Mouse (Mus musculus): ENCODE measurements around the gene Eef1a1.

The Eef1a1 gene

DNA sequence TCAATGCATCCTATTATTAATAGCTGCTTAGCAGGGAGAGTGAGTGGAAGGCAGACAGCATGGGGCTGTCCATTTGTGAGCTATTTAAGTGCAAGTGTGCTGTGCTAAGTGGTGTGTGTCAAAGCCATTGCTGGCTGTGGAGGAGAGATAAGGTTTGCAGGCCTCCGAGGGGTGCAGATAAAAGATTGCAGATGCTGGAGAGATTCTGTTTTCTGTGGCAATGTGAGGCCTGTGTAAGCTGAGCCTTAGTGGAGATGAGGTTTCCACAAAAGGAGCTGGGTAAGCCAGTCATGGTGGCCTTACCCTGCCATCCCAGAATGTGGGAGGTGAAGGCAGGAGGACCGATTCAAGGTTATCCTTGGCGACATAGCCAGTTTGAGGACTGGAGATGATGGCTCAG, 27.2 kb upstream of the Eef1a1 start:
- no peak for TF ChIP-seq GATA4 (IDR thresholded peaks at IDR 0.05; ENCODE audit: insufficient replicate concordance, low read length)

DNA sequence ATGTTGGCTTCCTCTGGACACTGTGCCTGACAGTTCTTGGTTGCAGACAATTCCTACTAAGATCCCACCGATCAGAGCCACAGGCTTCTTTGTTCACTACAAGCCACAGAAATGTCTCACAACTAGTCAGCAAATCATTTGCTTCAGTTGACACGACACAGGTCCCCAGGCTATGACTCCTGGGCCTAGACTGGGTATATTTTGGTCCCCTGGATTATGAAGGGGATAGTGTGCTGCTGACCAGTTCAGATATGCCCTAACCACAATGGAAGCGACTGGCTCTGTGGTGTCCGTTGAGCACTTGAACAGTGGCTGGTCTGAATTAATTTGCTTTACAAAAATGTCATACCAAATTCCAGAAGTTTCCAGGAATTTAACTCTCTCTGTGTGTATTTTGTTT, 25.7 kb upstream of the Eef1a1 start:
- TF ChIP-seq GATA4 (IDR thresholded peaks at IDR 0.05; ENCODE audit: insufficient replicate concordance, low read length) = no peak

DNA sequence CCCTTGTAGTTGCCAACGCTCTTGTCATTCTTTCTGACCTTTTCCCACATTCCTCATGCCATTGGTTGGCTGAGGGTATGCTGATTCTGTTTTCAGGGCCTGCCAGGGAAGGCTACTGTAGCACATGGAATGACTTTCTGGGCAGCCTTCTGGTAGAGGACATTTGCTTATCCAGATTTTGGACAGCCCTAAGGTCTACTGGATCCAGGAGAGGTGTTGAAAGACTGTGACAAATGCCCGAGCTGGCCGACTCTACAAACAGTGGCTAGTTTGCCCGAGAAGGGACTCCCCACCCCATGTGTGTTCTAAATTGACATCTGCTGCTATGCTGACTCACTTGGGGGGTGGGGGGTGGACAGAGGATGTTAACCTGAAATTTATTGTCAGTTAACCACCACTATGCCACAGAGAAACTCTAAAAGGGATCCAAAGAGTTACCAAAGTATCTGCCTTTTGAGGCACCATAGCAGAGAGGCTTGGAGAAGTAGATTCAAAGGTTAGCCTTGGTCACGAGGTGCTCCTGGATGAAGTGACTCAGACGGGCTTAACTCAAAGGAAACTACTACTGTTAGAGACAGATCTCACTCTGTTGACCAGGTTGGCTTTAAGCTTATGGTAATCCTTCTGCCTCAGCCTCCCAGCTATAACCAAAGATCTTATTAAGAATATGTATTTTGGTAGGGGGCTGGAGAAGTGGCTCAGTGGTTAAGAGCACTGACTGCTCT, 25.0 kb upstream of the Eef1a1 start:
- no peak for TF ChIP-seq GATA4 (IDR thresholded peaks at IDR 0.05; ENCODE audit: insufficient replicate concordance, low read length)

DNA sequence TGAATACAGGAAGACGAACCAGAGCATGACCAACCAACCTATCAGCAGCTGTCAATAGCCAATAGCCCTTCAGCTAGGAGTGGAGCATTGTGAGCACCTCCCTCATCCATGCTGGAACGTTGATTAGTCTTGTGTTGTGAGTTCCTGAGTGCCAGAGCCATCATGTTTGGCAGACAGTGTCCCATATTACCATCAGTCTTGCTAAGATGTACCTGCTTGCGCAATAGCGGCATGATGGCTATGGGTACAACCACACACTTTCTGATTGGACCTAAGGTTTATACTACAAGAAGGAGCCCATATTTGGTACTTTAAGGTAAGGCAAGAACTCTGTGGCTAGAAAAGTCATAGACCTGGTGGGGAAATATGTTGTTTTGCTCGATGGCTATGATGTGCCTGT, 22.8 kb upstream of the Eef1a1 start:
- TF ChIP-seq GATA4 (IDR thresholded peaks at IDR 0.05; ENCODE audit: insufficient replicate concordance, low read length) = no peak

DNA sequence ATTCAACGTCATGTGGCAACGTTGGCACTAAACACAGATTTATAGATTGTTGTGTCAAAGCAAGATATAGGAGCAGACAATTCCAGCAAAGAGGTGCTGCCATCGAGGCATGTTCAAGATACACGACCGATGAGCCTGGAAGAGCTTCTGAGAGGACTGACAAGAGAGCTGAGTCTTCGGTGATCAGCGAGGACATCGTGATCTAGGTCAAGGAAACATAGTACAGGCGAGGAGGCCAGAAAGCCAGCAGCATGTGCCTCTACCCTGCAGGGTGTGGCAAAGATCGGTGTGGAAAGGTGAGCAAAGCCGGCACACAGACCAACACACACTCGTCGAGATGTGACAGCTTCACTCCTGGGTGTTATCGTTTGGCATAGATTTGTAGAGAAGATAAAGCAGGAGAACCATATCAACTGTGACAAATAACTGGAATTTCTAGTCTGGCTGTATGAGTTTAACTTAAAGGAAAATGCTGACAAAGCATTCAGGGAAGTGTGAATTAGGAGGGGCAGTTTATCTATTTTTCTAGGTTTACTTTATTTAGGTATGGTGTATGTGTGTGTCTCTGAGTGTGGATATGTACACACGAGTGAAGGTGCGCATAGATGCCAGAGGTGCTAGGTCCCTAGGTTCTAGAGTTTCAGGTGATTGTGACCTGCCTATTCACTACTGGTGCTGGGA, 19.3 kb upstream of the Eef1a1 start:
- TF ChIP-seq GATA4 (IDR thresholded peaks at IDR 0.05; ENCODE audit: insufficient replicate concordance, low read length) = no peak

DNA sequence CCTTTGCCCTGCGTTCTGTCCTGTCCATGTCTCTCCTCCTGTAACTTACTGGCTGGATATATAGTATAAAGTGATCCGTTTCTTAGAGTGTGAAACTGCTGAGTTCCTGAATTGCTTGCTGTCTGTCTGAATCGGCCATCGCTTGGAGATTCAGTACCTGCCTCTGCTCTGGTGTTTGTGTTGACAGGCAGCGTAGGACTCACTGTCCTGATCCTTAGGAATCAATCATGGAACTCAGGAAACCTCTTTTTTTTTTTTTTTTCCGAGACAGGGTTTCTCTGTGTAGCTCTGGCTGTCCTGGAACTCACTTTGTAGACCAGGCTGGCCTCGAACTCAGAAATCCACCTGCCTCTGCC, 17.7 kb upstream of the Eef1a1 start:
- TF ChIP-seq GATA4 (IDR thresholded peaks at IDR 0.05; ENCODE audit: insufficient replicate concordance, low read length) = no peak

DNA sequence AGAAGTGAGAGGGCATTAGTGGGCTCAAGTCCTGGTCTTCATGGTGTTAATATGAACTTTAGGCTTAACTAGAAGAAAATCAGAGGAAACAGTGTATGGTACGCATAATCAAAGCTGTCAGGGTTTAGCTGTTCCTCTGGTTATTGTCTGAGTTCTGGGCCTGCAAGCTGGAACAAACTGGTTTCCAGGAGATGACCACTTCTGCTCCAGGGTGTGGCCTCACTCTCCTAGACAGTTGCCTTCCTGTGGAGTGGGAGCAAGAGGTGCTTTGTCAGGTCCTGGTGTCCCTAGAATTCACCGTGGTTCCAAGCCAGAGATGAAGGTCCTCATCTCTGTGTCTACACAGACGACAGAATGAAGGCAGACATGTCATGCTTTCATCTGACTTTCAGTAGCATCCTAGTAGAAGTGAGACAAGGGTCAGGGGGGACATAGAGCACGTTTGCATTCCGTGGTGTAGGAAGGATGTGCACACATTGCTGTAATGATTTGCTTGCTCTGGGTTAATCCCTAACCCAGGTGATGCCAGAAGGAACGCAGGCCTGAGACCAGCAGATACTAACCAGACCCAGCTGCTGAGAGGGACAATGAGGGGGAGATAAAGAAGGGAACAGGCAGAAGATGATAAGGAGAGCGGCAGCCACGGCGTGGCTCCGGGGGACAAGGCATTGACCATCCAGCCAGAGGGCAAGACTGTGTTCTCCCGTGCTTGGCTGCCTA, 17.2 kb upstream of the Eef1a1 start:
- TF ChIP-seq GATA4 (IDR thresholded peaks at IDR 0.05; ENCODE audit: insufficient replicate concordance, low read length) = no peak

DNA sequence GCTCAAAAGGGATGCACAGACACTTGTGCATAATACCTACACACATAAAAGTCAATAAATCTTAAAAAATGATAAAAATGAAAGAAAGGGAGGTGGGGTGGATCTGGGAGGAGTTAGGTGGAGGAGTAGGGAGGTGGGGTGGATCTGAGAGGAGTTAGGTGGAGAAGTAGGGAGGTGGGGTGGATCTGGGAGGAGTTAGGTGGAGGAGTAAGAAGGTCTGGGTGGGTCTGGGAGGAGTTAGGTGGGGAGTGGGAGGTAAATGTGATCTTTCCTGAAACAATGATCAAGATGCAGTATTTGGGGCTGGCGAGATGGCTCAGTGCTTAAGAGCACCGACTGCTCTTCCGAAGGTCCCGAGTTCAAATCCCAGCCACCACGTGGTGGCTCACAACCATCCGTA, 16.3 kb upstream of the Eef1a1 start:
- TF ChIP-seq GATA4 (IDR thresholded peaks at IDR 0.05; ENCODE audit: insufficient replicate concordance, low read length) = no peak

DNA sequence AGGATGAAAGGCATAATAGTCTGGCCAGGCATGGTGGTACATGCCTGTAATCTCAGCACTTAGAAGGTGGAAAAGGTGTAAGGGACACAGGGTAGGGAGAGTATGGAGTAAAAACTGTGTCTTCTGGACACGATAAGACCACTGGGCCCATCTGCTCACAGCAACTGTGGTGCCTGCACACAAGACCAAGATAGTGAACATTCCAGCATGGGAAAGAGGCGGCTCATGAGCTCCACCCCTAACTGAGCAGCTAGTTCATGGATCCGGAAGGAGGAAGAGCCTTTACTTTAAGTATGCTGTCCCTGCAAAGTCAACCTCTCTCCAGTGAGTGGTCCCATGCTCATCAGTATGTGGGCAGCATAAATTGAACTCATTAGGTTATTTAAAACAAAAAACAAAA, 15.7 kb upstream of the Eef1a1 start:
- no peak for TF ChIP-seq GATA4 (IDR thresholded peaks at IDR 0.05; ENCODE audit: insufficient replicate concordance, low read length)

DNA sequence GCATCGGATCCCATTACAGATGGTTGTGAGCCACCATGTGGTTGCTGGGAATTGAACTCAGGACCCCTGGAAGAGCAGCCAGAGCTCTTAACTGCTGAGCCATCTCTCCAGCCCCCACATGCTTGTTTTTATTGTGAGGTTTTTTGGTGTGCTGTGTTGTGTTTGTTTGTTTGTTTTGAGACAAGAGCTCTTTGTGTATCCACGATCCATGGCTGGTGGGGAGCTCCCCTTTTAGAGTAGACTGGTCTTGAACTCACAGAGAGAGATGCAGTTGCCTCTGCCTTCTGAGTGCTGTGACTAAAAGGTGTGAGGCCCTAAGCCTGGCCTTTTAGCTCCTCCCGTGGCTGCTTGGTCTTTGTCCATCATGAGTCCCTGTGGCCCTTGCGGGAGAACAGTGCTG, 15.2 kb upstream of the Eef1a1 start:
- no peak for TF ChIP-seq GATA4 (IDR thresholded peaks at IDR 0.05; ENCODE audit: insufficient replicate concordance, low read length)

DNA sequence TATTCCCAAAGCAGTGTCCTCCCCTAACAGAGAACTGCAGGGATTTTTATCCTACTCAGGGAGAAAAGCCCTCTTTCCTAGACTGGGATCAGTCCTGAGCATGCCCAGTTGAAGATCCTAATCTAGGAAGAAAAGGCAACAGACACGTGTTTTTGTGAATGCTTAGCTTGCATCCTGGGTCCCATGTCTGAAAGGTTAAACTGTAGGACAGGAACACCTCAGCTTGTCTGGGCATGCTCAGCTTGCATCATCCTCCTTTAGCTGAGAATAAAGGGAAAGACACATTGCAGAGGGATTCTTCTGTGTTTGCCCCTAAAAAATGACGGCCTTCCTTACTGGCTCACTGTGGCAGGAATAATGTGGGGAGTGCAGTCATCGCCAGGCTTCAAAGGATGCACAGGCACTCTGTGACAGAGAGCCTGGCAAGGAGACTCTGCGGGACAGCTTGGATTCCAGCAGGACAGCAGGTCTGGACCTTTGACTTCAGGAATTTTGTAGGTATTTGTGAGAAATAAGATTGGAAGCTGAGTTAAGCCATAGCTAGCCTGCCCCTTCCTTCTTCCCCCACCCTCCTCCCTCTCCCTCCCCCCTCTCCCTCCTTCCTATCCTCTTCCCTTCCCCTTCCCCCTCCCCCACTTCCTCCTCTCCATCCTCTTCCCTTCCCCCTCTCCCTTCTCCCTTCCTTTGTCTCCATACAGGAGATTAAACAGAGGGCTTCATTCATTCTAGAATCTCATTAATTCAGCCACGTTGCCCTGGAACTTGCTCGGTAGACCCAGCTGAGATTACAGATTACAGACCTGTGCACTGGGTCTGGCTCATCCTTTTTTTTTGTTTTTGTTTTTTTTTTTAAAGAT, 14.5 kb upstream of the Eef1a1 start:
- TF ChIP-seq GATA4 (IDR thresholded peaks at IDR 0.05; ENCODE audit: insufficient replicate concordance, low read length) = no peak

DNA sequence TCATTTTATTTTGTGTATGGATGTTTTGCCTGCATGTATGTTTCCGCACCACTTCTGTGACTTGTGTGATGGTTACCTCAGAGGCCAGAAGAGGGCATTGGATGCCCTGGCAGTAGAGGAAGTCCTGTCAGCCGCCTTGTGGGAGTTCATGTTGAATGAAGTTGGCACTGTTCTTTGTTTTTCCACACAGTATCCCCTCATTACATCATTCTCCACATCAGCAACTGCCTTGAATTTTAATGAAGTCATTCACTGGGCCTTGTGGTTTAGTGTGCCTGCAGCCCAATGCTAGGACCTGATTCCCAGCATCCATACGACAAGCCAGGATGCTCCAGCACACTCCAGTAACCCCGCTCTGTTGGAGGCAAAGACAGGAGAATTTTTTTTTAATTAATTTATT, 12.3 kb upstream of the Eef1a1 start:
- no peak for TF ChIP-seq GATA4 (IDR thresholded peaks at IDR 0.05; ENCODE audit: insufficient replicate concordance, low read length)

DNA sequence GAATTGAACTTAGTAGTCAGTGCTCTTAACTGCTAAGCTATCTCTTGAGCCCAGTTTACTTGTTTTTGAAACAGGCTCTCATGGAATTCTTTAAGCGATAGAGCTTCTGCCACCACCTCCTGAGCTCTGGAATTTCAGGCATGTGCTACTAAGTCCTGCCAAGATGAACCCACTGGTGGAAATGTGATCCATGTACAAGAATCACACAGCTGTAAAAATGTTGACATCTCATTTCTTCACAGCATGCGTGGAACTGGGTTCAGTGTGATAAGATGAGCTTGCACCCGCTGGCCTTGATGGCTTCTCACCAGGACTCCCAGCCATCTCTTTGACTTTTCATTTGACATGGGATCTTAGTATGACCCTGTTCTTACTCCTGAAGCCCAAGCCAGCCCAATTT, 11.4 kb upstream of the Eef1a1 start:
- no peak for TF ChIP-seq GATA4 (IDR thresholded peaks at IDR 0.05; ENCODE audit: insufficient replicate concordance, low read length)

DNA sequence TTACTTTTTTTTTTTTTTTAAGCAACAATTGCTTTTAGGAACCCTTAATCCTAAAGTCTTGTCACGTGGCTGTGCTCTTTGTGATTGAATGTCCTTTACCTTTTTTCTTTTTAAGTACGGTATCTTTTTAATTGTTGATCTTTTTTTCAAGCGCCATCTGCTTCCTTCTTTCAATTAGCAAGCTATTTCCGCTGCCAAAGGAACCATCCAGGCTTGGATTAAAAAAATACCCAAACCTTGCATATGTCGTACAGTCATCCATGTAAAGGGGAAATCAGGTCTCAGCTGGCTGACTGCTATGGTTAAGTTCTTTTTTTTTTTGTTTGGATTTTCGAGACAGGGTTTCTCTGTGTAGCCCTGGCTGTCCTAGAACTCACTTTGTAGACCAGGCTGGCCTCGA, 4.2 kb upstream of the Eef1a1 start:
- no peak for TF ChIP-seq GATA4 (IDR thresholded peaks at IDR 0.05; ENCODE audit: insufficient replicate concordance, low read length)

DNA sequence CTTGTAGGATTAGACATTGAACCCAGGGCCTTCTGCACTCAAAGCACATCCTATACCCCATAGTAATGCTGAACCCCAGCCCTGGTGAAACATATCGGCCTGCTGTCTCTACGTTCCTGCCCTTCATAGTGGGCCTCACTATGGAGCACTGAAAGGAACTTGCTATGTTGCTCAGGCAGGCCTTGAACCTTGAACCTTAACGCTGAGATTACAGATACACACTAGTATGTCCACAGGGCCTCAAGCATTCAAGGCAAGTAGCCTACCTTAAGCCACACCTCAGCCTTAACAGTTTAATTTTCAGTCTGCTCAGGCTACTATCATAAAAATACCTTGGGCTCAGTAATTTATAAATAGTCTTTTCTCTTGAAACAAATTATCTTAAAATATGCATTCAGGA, 3.3 kb upstream of the Eef1a1 start:
- TF ChIP-seq GATA4 (IDR thresholded peaks at IDR 0.05; ENCODE audit: insufficient replicate concordance, low read length) = no peak
